Mouse (Mus musculus): ENCODE results near the gene Ank3. TPM values are rescaled to one million over a fixed set of nuclear protein-coding genes. Genes with fewer than 3 reads are reported as not detected.

Gene Ank3
- polyA plus RNA-seq, 1 experiment from 2014 or later, result 21.6 TPM

DNA sequence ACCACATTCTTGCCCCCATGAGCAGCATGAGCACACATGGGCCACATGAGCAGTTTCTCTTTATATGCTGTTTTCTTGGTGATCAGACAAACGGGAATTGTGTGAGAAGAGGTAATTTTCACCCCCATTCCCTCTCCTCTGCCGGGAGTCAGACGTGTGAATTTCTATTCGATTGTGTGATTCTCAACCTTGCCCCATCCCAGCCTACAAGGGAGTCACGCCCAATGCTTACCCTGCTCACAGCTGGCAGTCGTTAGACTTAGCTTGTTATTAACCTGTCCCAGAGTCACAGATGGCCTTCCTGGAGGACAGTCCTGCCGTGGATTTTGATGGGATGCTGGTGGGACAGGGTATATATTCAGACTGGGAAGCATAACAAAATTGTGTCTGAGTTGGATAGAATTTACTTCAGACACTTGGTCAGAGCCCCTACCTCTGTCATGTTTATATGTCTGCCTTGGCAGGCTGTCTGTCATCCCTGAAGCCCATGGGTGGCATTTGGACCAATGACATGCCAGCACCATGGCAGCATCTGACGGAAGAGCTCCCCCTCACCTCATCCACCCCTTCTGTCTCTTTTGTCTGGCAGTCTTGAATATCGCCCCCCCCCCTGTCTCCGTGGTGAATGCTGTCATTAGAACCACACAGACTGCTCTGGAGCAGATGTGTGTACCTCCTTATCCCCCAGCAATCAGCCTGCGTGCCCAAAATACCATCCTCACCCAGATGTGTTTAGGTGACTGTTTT lies 237.5 kb downstream of the Ank3 start:
- H3K36me3 ChIP-seq (ENCODE audit: control insufficient read depth, insufficient read depth), result no peaks in the 10 kb centered on the region
- 46% methylated on average over 11 of the region's 11 CpGs for WGBS
- TF ChIP-seq CTCF (IDR thresholded peaks at IDR 0.05; ENCODE audit: low read depth), result no peak
- no peaks in the 10 kb centered on the region for H3K4me1 ChIP-seq (replicated peaks; ENCODE audit: control insufficient read depth, insufficient read depth, low read length)
- no peak for ATAC-seq
- no peak overlapping the region for H3K9ac ChIP-seq (ENCODE audit: low read depth, low read length)
- H3K9me3 ChIP-seq (ENCODE audit: control insufficient read depth), result no peaks in the 10 kb centered on the region
- no peaks in the 10 kb centered on the region for H3K27me3 ChIP-seq (replicated peaks; ENCODE audit: control insufficient read depth, insufficient read depth, low read length)
- H3K27ac ChIP-seq (ENCODE audit: low read depth, low read length), result no peak overlapping the region
- H3K4me3 ChIP-seq (ENCODE audit: low read depth, low read length), result no peak overlapping the region
- no peak overlapping the region for H3K4me2 ChIP-seq (replicated peaks; ENCODE audit: low read depth)

DNA sequence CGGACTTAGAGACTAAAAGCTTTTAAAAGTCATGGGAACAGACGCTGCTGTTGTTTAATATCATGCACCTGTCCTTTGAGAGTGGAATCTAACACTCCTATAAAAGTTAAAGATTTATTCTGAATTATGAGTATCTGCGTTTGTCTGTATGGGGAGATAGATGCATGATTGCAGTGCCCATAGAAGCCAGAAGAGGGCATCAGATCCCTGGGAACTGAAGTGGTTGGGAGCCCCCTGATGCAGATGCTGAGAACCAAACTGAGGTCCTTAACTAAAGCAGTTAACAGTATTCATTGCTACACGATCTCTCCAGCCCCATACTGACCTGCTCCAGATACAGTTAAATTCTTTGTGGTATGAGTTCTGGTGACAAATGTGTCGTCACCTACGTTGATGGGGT lies 240.6 kb downstream of the Ank3 start:
- Histone ChIP-seq H3K4me2 (replicated peaks; ENCODE audit: low read depth) (no peak overlapping the region), H3K4me3 (ENCODE audit: low read depth, low read length) (no peak overlapping the region), H3K27ac (ENCODE audit: low read depth, low read length) (no peak overlapping the region), H3K9me3 (ENCODE audit: control insufficient read depth) (no peaks in the 10 kb centered on the region), H3K4me1 (replicated peaks; ENCODE audit: control insufficient read depth, insufficient read depth, low read length) (no peaks in the 10 kb centered on the region), H3K27me3 (replicated peaks; ENCODE audit: control insufficient read depth, insufficient read depth, low read length) (no peaks in the 10 kb centered on the region), H3K9ac (ENCODE audit: low read depth, low read length) (no peak overlapping the region), H3K36me3 (ENCODE audit: control insufficient read depth, insufficient read depth) (no peaks in the 10 kb centered on the region)
- WGBS, result 88% methylated on average over 6 of the region's 6 CpGs
- no peak for ATAC-seq
- peak; percentile 20; the same call in 1 of the 2 replicates for TF ChIP-seq CTCF (IDR thresholded peaks at IDR 0.05; ENCODE audit: low read depth)

DNA sequence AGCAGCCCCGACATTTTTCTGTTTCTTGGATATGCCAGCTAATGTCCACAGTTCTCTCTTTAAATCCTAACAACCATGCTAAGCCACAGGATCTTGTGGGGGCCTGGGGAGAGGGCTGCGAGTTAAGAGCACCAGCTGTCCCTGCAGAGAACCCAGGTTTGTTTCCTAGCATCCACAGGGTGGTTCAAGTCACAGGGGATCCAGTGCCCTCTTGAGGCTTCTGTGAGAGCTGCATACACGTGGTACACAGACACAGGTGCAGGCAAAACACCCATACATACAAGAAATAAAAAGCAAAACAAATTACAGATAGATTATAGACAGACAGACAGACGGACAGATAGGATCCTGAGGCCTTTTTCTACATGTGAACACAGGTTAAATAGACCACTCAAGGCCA lies 242.0 kb downstream of the Ank3 start:
- no peak for ATAC-seq

DNA sequence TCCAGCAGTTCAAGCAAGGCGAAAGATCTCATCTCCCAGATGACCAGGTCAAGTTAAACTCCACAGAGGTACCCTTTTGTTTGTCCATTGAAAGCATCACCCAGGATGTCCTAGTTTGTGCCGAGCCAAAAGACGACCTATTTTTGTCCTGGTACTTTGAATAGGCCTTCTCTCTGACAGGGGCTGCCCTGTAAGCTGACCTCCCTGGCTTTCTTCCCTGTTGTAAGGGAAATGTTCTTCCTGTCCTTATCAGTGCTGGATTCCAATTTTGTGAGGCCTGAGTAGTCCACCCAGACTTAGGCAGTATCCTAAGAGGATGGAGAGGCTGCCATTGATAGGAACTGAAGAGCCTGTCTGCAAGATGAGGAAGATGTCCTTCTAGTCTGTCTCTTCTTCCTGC lies 244.9 kb downstream of the Ank3 start:
- no peak for ATAC-seq
- Histone ChIP-seq H3K36me3 (ENCODE audit: control insufficient read depth, insufficient read depth) (no peaks in the 10 kb centered on the region), H3K4me2 (replicated peaks; ENCODE audit: low read depth) (no peak overlapping the region), H3K4me1 (replicated peaks; ENCODE audit: control insufficient read depth, insufficient read depth, low read length) (no peaks in the 10 kb centered on the region), H3K27me3 (replicated peaks; ENCODE audit: control insufficient read depth, insufficient read depth, low read length) (no peaks in the 10 kb centered on the region), H3K9ac (ENCODE audit: low read depth, low read length) (no peak overlapping the region), H3K27ac (ENCODE audit: low read depth, low read length) (no peak overlapping the region), H3K4me3 (ENCODE audit: low read depth, low read length) (no peak overlapping the region), H3K9me3 (ENCODE audit: control insufficient read depth) (no peaks in the 10 kb centered on the region)
- 69% methylated on average over 3 of the region's 3 CpGs for WGBS
- TF ChIP-seq CTCF (IDR thresholded peaks at IDR 0.05; ENCODE audit: low read depth), result no peak

More for the DNA sequence above, 242.0 kb downstream of the Ank3 start:
- no peak overlapping the region for H3K4me3 ChIP-seq (ENCODE audit: low read depth, low read length)
- 73% methylated on average over 4 of the region's 4 CpGs for WGBS
- H3K27ac ChIP-seq (ENCODE audit: low read depth, low read length), result no peak overlapping the region
- H3K4me1 ChIP-seq (replicated peaks; ENCODE audit: control insufficient read depth, insufficient read depth, low read length), result no peaks in the 10 kb centered on the region
- no peaks in the 10 kb centered on the region for H3K9me3 ChIP-seq (ENCODE audit: control insufficient read depth)
- H3K36me3 ChIP-seq (ENCODE audit: control insufficient read depth, insufficient read depth), result no peaks in the 10 kb centered on the region
- H3K27me3 ChIP-seq (replicated peaks; ENCODE audit: control insufficient read depth, insufficient read depth, low read length), result no peaks in the 10 kb centered on the region
- H3K4me2 ChIP-seq (replicated peaks; ENCODE audit: low read depth), result no peak overlapping the region
- H3K9ac ChIP-seq (ENCODE audit: low read depth, low read length), result no peak overlapping the region
- TF ChIP-seq CTCF (IDR thresholded peaks at IDR 0.05; ENCODE audit: low read depth), result peak; percentile 50

DNA sequence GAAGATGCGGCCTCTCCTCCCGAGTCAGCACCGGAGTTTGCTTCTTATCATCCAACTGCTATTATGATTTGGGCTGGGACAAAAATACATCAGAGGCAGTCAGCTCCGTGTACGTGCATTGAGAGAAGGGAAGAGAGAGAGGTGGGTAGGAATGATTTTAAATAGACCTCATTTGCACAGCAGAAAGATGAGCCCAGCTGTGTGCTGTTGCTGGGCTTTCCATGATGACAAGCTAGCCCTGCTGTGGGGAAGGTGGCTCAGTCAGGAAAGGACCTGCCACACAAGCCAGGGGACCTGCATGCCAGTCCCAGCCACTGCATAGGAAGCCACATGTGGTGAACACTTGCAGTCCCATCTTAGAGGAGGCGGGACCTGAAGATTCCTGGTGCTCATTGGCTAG lies 245.4 kb downstream of the Ank3 start:
- no peaks in the 10 kb centered on the region for H3K27me3 ChIP-seq (replicated peaks; ENCODE audit: control insufficient read depth, insufficient read depth, low read length)
- H3K9me3 ChIP-seq (ENCODE audit: control insufficient read depth), result no peaks in the 10 kb centered on the region
- 87% methylated on average over 6 of the region's 6 CpGs for WGBS
- no peak overlapping the region for H3K4me2 ChIP-seq (replicated peaks; ENCODE audit: low read depth)
- TF ChIP-seq CTCF (IDR thresholded peaks at IDR 0.05; ENCODE audit: low read depth), result no peak
- H3K27ac ChIP-seq (ENCODE audit: low read depth, low read length), result no peak overlapping the region
- no peak overlapping the region for H3K9ac ChIP-seq (ENCODE audit: low read depth, low read length)
- ATAC-seq, result no peak
- no peak overlapping the region for H3K4me3 ChIP-seq (ENCODE audit: low read depth, low read length)
- H3K36me3 ChIP-seq (ENCODE audit: control insufficient read depth, insufficient read depth), result no peaks in the 10 kb centered on the region
- no peaks in the 10 kb centered on the region for H3K4me1 ChIP-seq (replicated peaks; ENCODE audit: control insufficient read depth, insufficient read depth, low read length)

DNA sequence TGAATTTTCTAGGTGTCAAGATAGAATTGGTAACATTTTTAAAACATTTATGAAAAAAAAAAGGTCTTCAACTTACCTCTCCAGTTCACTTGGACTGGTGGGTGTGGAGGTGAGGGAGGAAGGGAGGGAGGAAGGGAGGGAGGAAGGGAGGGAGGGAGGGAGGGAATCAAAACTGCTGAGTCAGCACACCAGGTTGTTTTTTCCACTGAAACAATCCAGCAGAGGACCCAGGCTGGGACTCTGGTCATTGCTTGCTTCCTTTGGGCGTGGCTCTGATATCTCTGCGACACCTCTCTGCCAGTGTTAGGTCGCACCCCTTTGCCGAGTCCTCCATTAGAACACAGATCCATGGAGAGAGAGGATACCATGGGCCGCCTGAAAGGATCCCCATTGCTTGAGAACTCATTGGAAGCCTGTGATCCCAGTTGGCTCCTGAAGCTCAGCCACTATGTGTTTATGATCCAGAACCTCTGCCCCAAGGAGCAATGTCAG lies 246.8 kb downstream of the Ank3 start:
- Histone ChIP-seq H3K36me3 (ENCODE audit: control insufficient read depth, insufficient read depth) (no peaks in the 10 kb centered on the region), H3K27ac (ENCODE audit: low read depth, low read length) (no peak overlapping the region), H3K4me3 (ENCODE audit: low read depth, low read length) (no peak overlapping the region), H3K9ac (ENCODE audit: low read depth, low read length) (no peak overlapping the region), H3K4me1 (replicated peaks; ENCODE audit: control insufficient read depth, insufficient read depth, low read length) (no peaks in the 10 kb centered on the region), H3K9me3 (ENCODE audit: control insufficient read depth) (no peaks in the 10 kb centered on the region), H3K27me3 (replicated peaks; ENCODE audit: control insufficient read depth, insufficient read depth, low read length) (no peaks in the 10 kb centered on the region), H3K4me2 (replicated peaks; ENCODE audit: low read depth) (no peak overlapping the region)
- 67% methylated on average over 5 of the region's 5 CpGs for WGBS
- TF ChIP-seq CTCF (IDR thresholded peaks at IDR 0.05; ENCODE audit: low read depth), result no peak
- no peak for ATAC-seq

Data from intestine, postnatal 0 days (tissue).